Mouse (Mus musculus) heart, postnatal 25 days (tissue): ENCODE results near the gene Mcrs1. TPM values are rescaled to one million over a fixed set of nuclear protein-coding genes. Genes with fewer than 3 reads are reported as not detected.
"Not testable (repeated sequence)": the region's sequence is repeated elsewhere in the genome, so short reads cannot be mapped to it uniquely, and the experiment has no call there.

Source experiments
- DNase-seq: peaks from one replicate; pipeline ENCODE4 v3.0.0; 2022; ENCODE audit warnings: low spot score
- intact Hi-C: fragments of 180-260 bp; cut with DNase I; formaldehyde crosslinking; loops from one replicate; pipeline ENCODE4 v1.15.1; 2025
- total RNA-seq, 2 experiments: library from RNA; stranded (reverse); gene quantifications; 2 replicates each; pipeline ENCODE4 v1.2.3; 2021

Mcrs1 gene
- total RNA-seq, 2 experiments from 2014 or later = 47.4 to 50.9 TPM

DNA sequence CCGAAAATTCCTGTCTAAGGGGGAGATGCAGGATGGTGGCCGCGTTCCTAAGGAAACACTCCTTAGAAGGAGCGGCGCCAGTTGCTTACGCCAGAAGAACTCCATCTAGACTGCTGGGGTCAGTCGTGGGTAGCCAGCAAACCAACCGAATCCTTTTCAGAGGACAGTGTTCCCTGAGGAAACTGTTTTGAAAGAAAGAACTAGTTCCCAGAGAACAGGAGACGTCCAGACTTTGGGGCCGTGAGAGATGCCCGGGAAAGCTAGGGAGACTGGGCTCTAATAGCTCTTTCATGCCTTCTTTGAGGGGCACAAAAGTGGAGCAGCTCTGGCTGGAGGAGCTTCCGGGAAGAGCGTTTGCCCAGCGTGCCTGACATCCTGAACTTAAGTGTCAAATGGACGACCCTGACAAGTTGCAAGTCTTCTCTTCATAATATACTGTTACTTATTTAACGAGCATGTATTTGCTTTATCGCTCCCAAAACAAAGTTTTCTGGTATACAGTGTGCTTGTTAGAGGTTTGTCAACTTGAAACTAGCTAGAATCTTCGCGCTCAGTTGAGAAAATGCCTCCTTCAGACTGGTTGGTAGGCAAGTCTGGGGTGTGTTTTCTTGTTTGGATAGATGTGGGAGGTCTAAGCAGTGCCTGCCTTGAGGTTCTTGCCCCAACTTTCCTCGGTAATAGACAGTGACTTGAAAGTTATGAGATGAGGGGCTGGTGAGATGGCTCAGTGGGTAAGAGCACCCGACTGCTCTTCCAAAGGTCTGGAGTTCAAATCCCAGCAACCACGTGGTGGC is 817 bp upstream of the Mcrs1 start:
- no peak for DNase-seq
- intact Hi-C loops = no loop called here

DNA sequence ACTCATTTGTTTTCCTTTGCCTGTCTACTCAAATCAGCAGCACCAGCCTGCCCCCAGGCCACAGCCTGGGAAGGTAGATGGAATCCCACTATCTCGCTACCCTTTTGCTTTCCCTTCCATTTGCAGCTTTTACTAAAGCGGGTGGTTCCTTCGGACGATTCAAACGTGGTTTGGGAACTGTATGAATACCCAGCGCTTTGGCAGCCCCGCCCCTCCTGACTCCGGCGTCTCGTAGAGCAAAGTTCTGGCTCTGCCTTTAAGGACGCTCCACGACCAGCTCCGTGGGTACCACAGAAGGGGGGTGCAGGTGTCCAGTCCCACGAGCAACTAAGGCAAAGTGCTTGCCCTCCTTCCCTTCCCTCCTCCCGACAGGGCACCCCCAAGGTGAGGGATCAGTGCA is 650 bp downstream of the Mcrs1 start:
- intact Hi-C loops, DNase-seq: not testable (repeated sequence)

DNA sequence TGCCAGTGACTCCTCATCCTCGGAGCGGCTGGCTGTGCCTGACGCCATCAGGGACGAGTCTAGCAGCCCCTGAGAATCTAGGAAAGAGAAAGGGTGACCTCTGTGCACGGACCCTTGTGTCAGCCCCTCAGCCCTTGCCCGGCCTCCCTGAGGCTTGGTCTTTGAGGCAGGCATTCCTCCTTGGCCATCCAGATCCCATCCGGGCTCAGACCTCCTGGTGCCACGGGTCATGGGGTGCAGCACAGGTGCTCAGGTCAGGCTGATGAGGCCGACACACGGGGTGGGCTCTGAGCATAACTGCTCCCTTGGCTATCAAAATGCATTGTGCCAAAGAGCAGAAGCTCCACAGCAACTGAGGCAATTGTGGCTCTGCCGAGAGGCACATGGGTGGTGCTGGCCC is 1.8 kb downstream of the Mcrs1 start:
- DNase-seq = no peak
- intact Hi-C loops = no loop called here

DNA sequence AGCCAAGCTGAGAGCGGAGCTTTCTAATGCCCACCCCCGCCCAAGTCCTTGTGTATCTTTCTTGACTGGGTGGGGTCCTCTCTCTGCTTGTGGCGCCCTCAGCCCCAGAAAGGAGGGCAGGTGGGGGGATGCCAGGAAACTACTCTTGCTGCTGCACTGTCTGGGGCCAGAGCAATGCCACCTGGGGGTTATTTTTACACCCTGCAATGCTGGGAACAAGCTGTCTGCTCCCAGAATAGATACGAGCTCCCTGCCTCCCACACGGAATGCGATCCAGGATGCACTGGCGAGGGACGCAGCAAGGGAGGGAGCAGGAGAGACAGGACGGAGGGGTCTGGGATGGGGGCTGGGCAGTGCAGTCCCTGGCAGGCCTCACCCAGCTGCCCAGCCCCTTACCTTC is 2.8 kb downstream of the Mcrs1 start:
- DNase-seq = no peak
- intact Hi-C loops = no loop called here

DNA sequence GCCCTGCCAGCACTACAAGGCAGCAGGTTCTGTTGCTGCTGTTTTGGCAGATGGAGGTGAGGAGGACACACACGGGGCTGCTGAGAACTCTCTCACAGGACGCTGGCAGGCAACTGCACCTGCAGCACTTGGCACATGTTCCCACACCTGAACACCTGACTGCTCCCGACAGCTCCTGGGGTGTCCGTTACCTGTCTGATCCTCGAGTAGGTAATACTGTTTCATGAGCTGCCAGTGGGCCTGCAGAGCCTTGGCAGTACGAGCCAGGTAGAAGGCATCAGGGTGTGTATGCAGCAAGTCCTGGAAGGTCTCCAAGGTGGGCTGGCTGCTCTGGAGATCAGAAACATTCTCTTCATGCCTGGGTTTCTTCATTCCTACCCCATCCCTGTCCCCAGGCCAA is 5.0 kb downstream of the Mcrs1 start:
- DNase-seq, intact Hi-C loops: not testable (repeated sequence)

DNA sequence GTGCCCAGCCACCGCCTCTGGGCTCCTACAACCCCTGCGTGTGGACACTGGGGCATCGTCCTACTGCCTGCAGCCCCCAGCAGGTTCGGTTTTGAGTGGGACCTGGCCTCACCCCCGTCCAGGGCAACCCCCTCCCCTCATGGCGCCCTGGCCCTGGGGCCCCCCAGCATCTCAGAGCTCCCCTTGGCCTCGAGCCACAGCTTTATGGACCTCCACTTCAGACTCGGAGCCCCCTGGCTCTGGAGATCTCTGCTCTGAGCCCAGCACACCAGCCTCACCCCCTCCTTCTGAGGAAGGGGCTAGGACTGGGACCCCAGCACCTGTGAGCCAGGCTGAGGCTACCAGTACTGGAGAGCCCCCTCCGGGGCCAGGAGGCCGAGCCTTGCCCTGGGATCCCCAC is 9.7 kb downstream of the Mcrs1 start:
- intact Hi-C loops = no loop called here
- DNase-seq = no peak

DNA sequence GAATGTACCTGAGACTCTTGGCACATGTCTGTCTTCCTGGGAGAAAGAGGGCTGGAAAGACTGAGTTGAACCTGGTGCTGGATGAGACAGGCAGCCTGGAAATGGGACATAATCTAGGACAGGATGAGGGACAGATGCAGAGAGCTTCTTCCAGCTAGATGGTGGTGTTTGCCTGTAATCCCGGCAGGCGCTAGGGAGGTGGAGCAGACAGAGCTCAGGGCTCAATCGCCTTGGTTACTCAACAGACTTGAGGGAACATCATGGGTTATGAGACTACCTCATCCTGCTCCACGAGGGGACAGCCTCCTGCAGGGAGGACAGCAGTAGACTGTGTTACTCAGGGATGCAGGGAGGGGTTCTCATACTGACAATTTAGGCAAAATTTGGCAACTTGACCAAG is 10.5 kb downstream of the Mcrs1 start:
- intact Hi-C loops = loop anchor here (2.0 kb wide), 1 partner anchor 24 kb away; no protein-coding TSS in a partner anchor
- no peak for DNase-seq

DNA sequence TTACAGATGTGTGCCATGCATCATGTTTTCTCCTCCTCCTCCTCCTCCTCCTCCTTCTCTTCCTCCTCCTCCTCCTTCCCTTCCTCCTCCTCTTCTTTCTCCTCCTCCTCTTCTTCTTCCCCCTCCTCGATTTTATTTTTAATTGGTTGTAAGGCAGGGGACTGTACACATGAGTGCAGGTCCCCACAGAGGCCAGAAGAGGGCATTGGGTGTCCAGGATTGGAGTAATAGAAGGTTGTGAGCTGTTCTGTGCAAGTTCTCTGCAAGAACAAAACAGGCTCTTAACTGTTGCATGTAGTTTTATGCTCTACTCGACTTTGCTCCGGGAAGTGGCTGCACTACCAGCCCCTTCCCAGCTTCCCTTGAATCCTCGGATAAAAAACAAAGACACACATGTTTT is 11.6 kb downstream of the Mcrs1 start:
- intact Hi-C loops = loop anchor here (2.0 kb wide), 1 partner anchor 25 kb away; no protein-coding TSS in a partner anchor
- DNase-seq = no peak

DNA sequence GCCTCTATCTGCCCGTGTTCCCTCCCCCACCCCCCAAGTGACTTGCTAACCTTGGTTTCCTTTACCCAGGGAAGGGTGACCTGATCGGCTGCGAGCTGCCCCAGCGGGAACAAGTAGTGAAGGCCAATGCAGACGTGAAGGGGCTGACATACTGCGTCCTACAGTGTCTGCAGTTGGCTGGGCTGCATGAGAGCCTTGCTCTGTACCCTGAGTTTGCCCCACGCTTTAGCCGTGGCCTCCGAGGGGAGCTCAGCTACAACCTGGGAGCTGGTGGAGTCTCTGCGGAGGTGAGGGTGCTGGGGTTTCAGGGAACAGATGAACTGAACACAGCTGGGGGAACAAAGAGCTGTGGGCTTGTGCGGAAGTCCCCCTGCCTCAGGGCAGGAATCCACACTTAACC is 13.8 kb downstream of the Mcrs1 start:
- DNase-seq = no peak
- intact Hi-C loops = no loop called here

DNA sequence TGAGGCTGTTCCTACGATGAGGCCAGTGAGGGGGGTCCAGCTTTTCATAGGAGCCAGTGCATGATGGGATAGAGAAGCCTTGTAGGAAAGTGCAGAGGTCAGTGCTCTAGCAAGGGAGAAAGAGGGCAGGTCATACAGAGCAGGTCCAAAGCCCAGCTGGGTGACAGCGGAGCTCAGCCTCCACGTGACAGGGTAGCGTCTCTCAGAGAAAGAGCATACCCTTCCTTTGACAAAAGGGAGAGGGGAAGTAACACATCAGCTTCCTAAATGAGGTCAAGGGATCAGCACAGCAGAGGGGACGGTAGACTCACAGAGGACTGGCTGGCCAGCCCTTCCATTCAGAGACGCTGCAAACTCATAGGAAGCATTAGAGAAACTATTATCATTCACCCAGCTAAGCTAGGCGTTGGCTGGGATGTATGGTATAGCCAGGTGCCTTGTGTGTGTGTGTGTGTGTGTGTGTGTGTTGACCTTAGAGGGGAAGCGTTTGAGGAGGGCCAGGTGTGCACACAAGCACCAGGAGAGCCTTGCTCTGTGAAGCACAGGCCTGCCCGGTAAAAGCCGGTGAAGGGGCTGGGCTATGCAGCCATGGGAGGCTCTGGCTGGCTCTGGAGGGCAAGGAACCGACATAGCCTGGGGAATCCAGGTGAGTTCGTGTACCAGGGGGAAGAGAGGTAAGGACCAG is 17.3 kb downstream of the Mcrs1 start:
- intact Hi-C loops = no loop called here
- DNase-seq = no peak

DNA sequence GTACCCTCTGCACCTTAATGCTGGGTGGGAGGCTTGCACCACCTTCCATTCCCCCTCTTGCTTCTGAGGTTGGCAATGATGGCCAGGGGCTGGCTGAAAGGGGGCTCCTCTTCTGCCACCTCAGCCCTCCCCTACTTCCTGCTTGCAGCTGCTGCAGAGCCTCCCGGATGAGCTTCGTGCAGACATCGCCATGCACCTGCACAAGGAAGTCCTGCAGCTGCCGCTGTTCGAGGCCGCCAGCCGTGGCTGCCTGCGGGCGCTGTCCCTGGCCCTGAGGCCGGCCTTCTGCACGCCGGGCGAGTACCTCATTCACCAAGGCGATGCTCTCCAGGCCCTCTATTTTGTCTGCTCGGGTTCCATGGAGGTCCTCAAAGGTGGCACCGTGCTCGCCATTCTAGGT is 18.0 kb downstream of the Mcrs1 start:
- no peak for DNase-seq
- intact Hi-C loops = no loop called here

DNA sequence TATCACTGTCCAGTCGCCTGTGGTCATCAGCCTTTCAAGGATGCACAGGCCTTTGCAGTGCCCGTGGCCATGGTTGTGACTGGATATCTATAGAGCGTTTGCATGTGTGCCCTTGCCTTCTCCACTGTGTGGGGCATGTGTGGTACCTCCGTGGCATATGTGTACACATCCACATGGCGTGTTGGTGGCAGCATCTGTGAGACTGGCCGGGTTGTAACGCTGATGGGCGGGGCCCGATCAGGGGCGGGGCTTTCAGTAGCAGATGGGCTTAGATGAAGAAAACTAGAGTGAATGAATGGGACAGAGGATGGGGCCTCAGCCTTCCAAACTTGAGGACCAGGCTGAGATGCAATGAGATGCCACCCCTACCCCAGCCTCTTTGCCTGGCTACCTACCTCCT is 19.8 kb downstream of the Mcrs1 start:
- intact Hi-C loops = no loop called here
- no peak for DNase-seq

DNA sequence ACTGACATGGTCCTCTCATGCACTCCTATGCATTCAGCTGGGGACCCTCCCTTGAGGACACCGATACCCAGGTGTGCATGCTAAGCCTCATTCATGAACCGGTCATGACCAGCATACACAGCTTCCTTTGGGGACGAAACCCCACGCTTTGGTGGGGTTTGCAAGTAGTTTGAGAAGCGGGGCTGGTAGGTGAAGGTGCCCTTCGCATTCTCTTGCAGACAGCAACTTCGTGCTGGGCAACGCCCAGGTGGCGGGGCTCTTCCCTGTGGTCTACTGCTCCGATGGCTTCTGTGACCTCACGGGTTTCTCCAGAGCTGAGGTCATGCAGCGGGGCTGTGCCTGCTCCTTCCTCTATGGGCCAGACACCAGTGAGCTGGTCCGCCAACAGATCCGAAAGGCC is 25.7 kb downstream of the Mcrs1 start:
- intact Hi-C loops = no loop called here

DNA sequence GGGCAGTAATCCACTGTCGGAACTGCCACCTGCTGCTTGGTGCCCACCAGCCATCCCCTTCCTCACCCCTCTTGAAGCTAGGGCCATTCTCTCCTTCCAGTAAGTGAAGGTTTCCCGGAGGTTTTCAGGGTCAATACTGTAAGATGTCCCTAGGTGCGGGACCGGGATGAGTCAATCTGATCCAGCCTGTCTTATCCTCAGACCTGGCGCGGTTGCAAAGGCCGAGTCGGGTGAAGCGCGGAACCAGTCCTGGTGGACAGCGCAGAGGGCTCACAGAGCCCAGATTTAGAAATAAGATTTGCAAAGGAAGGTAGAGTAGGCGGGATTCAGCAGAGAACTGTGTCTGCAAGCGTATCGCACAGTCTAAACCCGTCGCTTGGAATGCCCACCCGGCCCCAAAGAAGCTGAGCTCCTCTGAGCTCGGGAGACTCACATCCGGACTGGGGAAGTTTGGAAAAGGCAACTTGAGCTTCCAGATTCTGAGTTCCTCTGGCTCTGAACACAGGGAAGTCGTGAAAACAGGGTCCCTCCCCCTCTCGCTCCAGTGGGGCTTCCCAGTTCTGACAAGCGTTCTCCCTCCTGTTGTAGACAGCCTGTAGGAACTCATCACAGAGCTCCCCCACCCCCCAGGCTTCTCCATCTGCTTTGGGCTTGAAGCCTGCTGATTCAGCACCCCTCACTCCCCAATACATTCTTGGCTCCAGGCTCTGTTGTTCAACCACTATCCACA is 26.5 kb downstream of the Mcrs1 start:
- no peak for DNase-seq
- intact Hi-C loops = no loop called here

More for the DNA sequence above, 25.7 kb downstream of the Mcrs1 start:
- no peak for DNase-seq

DNA sequence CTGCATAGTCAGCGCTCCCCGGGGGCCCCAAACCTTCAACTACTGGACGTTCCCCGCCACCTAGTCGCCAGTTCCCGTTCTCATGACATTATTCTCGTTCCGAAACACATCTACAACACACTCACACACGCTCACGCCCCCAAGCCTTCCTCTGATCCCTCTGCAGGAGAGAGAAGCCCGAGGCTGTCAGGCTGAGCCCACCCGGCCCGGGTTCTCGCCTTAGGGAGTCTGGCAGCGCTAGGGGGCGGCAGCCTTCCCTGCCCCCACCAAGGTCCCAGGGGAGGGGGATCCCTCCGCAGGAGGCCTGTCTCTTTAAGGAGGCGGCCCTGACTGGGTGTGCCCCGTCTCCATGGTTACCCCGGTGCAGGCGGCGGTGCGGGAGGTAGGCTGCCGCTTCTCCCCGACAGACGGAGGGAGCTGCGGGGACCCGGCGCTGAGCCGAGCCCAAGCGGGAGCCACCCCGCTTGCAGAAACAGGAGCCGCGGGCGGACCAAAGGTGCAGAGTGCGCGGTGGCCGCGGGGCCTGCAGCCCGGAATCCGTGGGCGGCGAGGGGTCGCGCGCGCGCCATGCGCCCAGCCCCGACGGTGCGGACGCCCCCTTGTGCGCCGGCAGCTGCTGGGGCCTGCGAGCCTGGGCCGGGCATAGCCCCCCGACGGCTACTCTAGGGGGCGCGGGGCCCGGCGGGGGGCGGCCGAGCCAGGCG is 27.4 kb downstream of the Mcrs1 start, which contains the start of gene Kcnh3:
Gene Kcnh3 (plus strand): TSS at position 654 of the 704 bp plus-strand sequence.
- intact Hi-C loops = no loop called here
- no peak for DNase-seq

DNA sequence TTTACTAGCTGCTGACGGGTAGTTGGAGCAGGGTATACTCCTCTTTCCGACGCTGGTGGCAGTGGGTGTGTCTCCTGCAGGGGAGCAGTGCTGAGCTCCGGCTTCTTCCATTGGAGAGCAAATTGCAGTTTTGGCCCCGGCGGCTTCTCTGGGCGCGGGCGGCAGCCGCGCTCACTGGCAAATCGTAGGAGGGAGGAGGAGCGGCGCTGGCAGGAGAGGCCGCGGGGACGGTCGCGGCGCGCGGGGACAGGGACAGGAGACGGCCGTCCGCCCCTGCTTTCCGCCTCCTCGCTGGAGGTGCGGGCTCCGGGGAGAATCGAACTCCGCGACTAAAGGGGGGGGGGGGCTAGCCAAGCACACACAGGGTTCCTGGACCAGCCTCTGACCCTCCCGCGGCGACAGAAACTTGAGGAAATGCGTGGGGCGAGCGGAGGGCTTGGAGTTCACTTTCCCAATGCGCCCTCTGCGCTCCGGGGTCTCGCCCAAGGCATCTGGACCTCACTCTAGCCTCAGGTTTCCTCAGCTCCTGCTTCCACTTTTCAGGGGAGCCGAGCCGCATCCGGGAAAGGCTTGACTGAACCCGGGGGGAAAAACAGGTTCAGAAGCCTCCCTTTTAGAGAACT is 28.1 kb downstream of the Mcrs1 start:
- no peak for DNase-seq
- intact Hi-C loops = no loop called here

DNA sequence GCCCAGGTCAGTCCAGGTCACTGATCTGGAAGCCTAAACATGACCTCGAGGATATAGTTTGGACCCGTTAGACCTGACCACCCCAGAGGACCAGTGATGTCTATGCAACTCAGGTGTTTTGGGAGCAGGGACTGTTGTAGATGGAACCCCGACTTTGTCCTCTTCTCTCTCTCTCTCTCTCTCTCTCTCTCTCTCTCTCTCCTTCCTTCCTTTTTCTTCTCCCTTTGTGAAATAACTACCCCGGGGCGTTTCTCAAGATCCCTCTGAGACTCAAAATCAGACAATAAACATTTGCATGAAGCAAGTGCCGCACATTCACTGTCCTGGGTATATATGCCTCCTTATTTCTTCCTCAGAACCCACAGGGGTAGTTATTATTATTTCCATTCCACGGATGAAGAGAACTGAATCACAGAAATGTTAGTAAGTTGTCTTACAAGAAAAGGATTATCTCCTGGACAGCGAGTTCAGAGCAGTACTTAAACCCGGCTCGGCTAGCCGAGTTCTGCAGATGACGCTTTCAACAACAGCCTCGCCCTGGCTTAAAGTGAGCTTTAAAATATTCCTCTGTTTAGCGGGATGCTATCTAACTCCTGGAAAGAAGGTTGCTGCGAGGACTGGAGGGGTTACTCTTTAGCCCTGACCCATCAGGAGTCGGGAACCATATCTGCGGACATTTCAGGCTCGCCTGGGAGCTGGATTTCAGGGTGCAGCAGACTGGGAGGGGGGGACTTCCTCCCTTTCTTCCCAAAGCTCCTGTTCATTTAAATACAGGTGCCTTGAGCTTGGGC is 28.8 kb downstream of the Mcrs1 start:
- intact Hi-C loops = no loop called here
- no peak for DNase-seq

DNA sequence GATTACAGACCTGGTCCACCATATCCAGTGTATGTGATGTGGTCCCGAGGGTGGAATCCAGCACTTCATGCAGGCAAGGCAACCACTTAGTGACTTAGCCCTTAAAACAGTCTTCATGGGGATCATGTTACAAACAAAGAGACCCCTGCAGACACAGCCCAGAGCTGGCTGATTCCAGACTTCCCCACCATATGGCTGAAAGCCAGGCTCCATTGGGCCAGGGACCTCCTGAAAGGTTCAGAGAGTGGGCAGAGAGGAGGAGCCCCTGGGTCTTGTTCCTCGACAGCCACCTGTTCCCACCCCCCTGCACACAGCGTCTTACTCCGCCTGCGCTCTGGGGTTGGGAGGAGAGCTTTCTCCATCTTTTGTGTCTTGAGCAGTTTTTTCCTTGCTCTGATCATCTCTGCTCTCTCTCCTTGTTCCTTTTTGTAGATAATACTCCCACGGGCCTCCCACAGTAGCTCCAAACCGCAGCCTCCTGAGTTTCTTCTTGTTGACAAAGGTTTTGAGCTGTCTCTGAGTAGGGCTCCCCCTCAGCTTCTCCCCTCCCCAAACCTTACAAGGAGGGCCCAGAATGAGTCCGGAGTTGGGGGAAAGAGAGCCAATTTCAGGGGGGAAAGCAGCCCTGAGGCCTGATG is 30.3 kb downstream of the Mcrs1 start:
- intact Hi-C loops = no loop called here
- no peak for DNase-seq

DNA sequence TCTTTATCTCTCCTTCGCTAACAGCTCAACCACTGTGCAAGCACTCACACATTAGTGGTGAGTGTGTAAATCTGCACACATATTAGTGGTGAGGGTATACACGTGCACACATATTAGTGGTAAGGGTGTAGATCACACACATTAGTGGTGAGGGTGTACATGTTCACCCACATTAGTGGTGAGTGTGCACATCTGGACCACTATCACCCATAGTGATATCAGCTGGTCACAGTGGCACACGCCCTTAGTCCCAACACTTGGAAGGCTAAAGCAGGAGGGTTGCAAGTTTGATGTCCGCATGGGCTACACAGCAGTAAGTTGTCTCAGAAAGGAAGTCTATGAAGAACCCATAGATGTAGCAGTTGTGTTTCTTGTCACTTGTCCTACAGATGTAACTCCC is 34.1 kb downstream of the Mcrs1 start:
- intact Hi-C loops = no loop called here
- DNase-seq = no peak
